Mouse (Mus musculus) liver, adult 2 months (tissue): Measurements from ENCODE around the gene Habp2. TPM values are rescaled to one million over a fixed set of nuclear protein-coding genes. Genes with fewer than 3 reads are reported as not detected.

Source experiments
- DNase-seq: peaks from one replicate; pipeline ENCODE4 v3.0.0-alpha.2; 2011; ENCODE audit warnings: low read depth, low spot score; ENCODE audit errors: extremely low read depth
- H3K27ac ChIP-seq: fragments of 200-500 bp; replicated peaks from 2 replicates; pipeline ENCODE4 v1.5.1; 2012; ENCODE audit warnings: low read depth, mild to moderate bottlenecking, control low read depth, inconsistent platforms, low read length; ENCODE audit not compliant: insufficient read depth
- H3K27me3 ChIP-seq: fragments of 200-500 bp; 2 replicates; pipeline ENCODE4 v1.6.1; 2012; ENCODE audit warnings: mild to moderate bottlenecking, moderate library complexity, low read length, inconsistent platforms; ENCODE audit not compliant: control insufficient read depth, insufficient read depth
- H3K36me3 ChIP-seq: fragments of 200-500 bp; 2 replicates; pipeline ENCODE4 v1.6.1; 2012; ENCODE audit warnings: low read length, inconsistent platforms; ENCODE audit not compliant: control insufficient read depth, insufficient read depth
- H3K4me1 ChIP-seq: fragments of 200-500 bp; 2 replicates; pipeline ENCODE4 v1.6.1; 2011; ENCODE audit warnings: low read length; ENCODE audit not compliant: control insufficient read depth, insufficient read depth
- H3K4me3 ChIP-seq: fragments of 200-500 bp; 2 replicates; pipeline ENCODE4 v1.5.1; 2011; ENCODE audit warnings: low read depth, mild to moderate bottlenecking, control low read depth, low read length, moderate library complexity; ENCODE audit not compliant: insufficient read depth
- H3K79me2 ChIP-seq: fragments of 200-500 bp; 2 replicates; pipeline ENCODE4 v1.6.1; 2012; ENCODE audit warnings: inconsistent platforms, mild to moderate bottlenecking, low read length, moderate library complexity; ENCODE audit not compliant: control insufficient read depth, insufficient read depth
- H3K9ac ChIP-seq: fragments of 200-500 bp; 2 replicates; pipeline ENCODE4 v1.6.1; 2012; ENCODE audit warnings: low read depth, mild to moderate bottlenecking, control low read depth, inconsistent platforms, low read length
- CTCF ChIP-seq: fragments of 200-500 bp; IDR thresholded peaks from 2 replicates; pipeline ENCODE4 v1.5.1; 2011; ENCODE audit warnings: low read depth, low read length, control low read depth
- POLR2A ChIP-seq: fragments of 200-500 bp; IDR thresholded peaks from 2 replicates; pipeline ENCODE4 v1.6.1; 2011; ENCODE audit warnings: low read length, control low read depth; ENCODE audit not compliant: insufficient read depth; ENCODE audit errors: extremely low read depth
- WGBS: fragments of 180-500 bp; shearing (Covaris S2); methylation state at CpG from one replicate; pipeline ENCODE4 v1.1.7; 2018; 5-methylcytosine and 5-hydroxymethylcytosine counted together
- polyA plus RNA-seq: library from polyadenylated mRNA; depleted of rRNA; stranded (reverse); fragments of >200 nt; gene quantifications from 2 replicates; pipeline ENCODE4 v1.2.3, GENCODE M21; 2012; rRNA removed
- total RNA-seq: library from RNA; depleted of rRNA; stranded (reverse); fragments of >200 nt; gene quantifications from 2 replicates; pipeline ENCODE4 v1.2.3, GENCODE M21; 2014; rRNA removed

The Habp2 gene
- total and polyA plus RNA-seq, 2 experiments: 172 to 354 TPM

DNA sequence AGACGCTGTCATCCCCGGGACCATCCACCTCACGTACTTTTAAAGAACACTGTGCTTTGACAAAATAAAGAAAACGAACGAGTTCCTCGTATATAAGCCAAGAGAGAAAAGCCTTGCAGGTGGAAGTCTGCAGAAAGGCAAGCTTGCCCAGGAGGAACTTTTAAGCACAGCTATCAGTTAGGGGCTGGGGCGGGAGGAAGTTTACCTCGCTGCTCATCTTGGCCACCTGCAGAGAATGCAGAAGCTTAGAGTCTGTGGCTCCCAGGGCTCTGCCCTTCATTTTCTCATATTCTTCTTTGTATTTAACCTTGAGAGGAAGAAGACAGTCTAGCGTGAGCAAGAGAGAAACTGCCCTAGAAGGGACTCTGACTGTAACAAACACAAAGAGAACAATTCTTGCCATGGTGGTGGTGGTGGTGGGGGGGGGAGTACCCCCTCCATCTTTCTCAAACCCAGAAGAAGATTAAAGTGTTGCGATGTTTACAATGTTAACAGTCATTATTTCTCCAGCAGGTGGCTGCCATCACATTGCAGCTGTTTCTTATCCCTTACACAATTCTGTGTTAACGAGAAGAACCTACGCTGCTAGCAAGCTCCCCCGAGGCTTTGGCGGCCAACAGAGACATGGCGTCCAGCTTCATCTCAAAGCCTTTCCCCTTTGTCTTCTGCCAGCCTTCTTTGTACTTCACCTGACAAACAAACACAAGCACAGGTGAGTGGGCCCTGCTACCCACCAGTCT lies 77.0 kb downstream of the Habp2 start:
- Histone ChIP-seq H3K9ac (no peak overlapping the region), H3K36me3 (no peaks in the 10 kb centered on the region), H3K27ac (no peak overlapping the region), H3K4me1 (no peaks in the 10 kb centered on the region), H3K27me3 (no peaks in the 10 kb centered on the region), H3K4me3 (no peak overlapping the region), H3K79me2 (no peaks in the 10 kb centered on the region)
- TF ChIP-seq POLR2A (no peak), CTCF (no peak)
- WGBS: 79% methylated on average over 15 of the region's 15 CpGs
- DNase-seq: no peak

DNA sequence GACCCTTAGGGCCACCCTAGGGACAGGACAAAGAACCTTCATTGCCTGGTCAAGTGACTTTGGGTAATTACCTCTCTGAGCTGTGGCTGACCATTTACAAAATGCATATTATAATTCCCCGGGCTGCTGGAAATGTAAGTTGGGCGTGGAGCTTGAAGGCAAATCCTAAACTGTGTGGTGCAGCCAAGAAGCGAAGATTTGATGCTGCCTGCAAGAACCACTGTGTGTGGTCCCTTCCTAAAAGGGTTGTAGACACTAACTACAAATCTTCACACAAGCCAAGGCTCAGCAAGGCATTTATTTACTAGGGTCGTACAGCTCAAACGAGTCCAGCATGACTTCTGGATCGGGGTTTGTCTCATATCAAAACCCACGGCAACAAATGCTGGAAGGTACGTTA lies 77.6 kb downstream of the Habp2 start:
- Histone ChIP-seq H3K79me2 (no peaks in the 10 kb centered on the region), H3K4me3 (no peak overlapping the region), H3K27me3 (no peaks in the 10 kb centered on the region), H3K4me1 (no peaks in the 10 kb centered on the region), H3K36me3 (no peaks in the 10 kb centered on the region), H3K27ac (no peak overlapping the region), H3K9ac (no peak overlapping the region)
- no peak for DNase-seq
- WGBS: 92% methylated on average over 8 of the region's 8 CpGs
- TF ChIP-seq CTCF (no peak), POLR2A (no peak)

GRCm38 (mm10) chr19:56366168-56366567 lies 79.2 kb downstream of the Habp2 start:
- H3K27me3 ChIP-seq: no peaks in the 10 kb centered on the region
- WGBS: 70% methylated on average over 11 of the region's 11 CpGs
- H3K4me3 ChIP-seq: no peak overlapping the region
- no peak overlapping the region for H3K27ac ChIP-seq
- no peak overlapping the region for H3K9ac ChIP-seq
- no peaks in the 10 kb centered on the region for H3K4me1 ChIP-seq
- no peak for DNase-seq
- no peak for TF ChIP-seq POLR2A
- no peak for TF ChIP-seq CTCF
- H3K79me2 ChIP-seq: no peaks in the 10 kb centered on the region
- no peaks in the 10 kb centered on the region for H3K36me3 ChIP-seq

GRCm38 (mm10) chr19:56366625-56367024 lies 79.7 kb downstream of the Habp2 start:
- Histone ChIP-seq H3K36me3 (no peaks in the 10 kb centered on the region), H3K27ac (no peak overlapping the region), H3K79me2 (no peaks in the 10 kb centered on the region), H3K9ac (no peak overlapping the region), H3K4me3 (no peak overlapping the region), H3K27me3 (no peaks in the 10 kb centered on the region), H3K4me1 (no peaks in the 10 kb centered on the region)
- no peak for DNase-seq
- 76% methylated on average over 9 of the region's 9 CpGs for WGBS
- no peak for TF ChIP-seq POLR2A
- TF ChIP-seq CTCF: no peak

- TF ChIP-seq POLR2A (no peak), CTCF (no peak)
- 95% methylated on average over 7 of the region's 7 CpGs for WGBS
- no peak for DNase-seq
- Histone ChIP-seq H3K4me1 (no peaks in the 10 kb centered on the region), H3K36me3 (no peaks in the 10 kb centered on the region), H3K27me3 (no peaks in the 10 kb centered on the region), H3K4me3 (no peak overlapping the region), H3K27ac (no peak overlapping the region), H3K79me2 (no peaks in the 10 kb centered on the region), H3K9ac (no peak overlapping the region)
These were observed 80.8 kb downstream of the Habp2 start for GRCm38 (mm10) chr19:56367778-56368177.

- DNase-seq: no peak
- no peak overlapping the region for H3K27ac ChIP-seq
- no peaks in the 10 kb centered on the region for H3K4me1 ChIP-seq
- TF ChIP-seq CTCF (no peak), POLR2A (no peak)
- H3K9ac ChIP-seq: no peak overlapping the region
- no peak overlapping the region for H3K4me3 ChIP-seq
- no peaks in the 10 kb centered on the region for H3K36me3 ChIP-seq
- H3K79me2 ChIP-seq: no peaks in the 10 kb centered on the region
- H3K27me3 ChIP-seq: no peaks in the 10 kb centered on the region
- 93% methylated on average over 7 of the region's 7 CpGs for WGBS
These were observed 82.0 kb downstream of the Habp2 start for GRCm38 (mm10) chr19:56368912-56369311.

Other genes starting within 250 kb of the Habp2 start
- gene Nrap, start 102.9 kb downstream of the Habp2 start, total RNA-seq: 0.07 and 0.55 TPM in 2 replicates
- gene Nrap, start 102.9 kb downstream of the Habp2 start, polyA plus RNA-seq: 0.04 and 0.11 TPM in 2 replicates
- gene Casp7, start 110.0 kb downstream of the Habp2 start, total RNA-seq: 27.8 and 38.8 TPM in 2 replicates
- 15.8 and 19.0 TPM in 2 replicates for gene Casp7, start 110.0 kb downstream of the Habp2 start, polyA plus RNA-seq
- gene Plekhs1, start 174.5 kb downstream of the Habp2 start, total RNA-seq: 0.13 TPM in 1 of 2 replicates, not detected in the other
- 0.07 TPM in 1 of 2 replicates, not detected in the other for gene Plekhs1, start 174.5 kb downstream of the Habp2 start, polyA plus RNA-seq